ENCODE assay signal across 10 mouse cellular contexts in genomic region chr11:94243422-94244180, GRCm38 (mm10). TPM values are rescaled to one million over a fixed set of nuclear protein-coding genes. Genes with fewer than 3 reads are reported as not detected.
A peak's percentile ranks its signal among the peaks of the same experiment; 100 is the strongest.
DNase-seq lines count a peak whose midpoint lies in the region; ATAC-seq lines count a peak whose summit lies in the region.
"Had no signal": no experiment of that assay in that cellular context is flagged by ENCODE, and none has a peak within 500 bp of the region (broad histone marks: within the 10 kb centered on the region; RNA-seq: fewer than 3 reads in every experiment).

No protein-coding gene starts in this region.

- H3K4me3 ChIP-seq in liver, embryonic 12.5 days, result 0 out of 2 replicates have a peak overlapping the region, but pooled peaks have one; percentile 23
- H3K4me3 ChIP-seq in stomach, embryonic 16.5 days (replicated peaks; ENCODE audit: low read length), result peak overlapping the region; percentile 37; the same call in 1 of the 2 replicates

- peaks cover 23% of the 10 kb centered on the region for H3K4me1 ChIP-seq in liver, embryonic 12.5 days
- peaks cover 37% of the 10 kb centered on the region for H3K4me1 ChIP-seq in stomach, embryonic 16.5 days (ENCODE audit: control insufficient read depth, insufficient read depth, low read length)

- H3K27me3 ChIP-seq in liver, embryonic 12.5 days (replicated peaks), result peaks cover 64% of the 10 kb centered on the region
- no peaks in the 10 kb centered on the region for H3K27me3 ChIP-seq in stomach, embryonic 16.5 days (ENCODE audit: control insufficient read depth, insufficient read depth, low read length)

- H3K9ac ChIP-seq in liver, embryonic 12.5 days, result 0 out of 2 replicates have a peak overlapping the region, but pooled peaks have one; percentile 39
- peak overlapping the region; percentile 69 for H3K9ac ChIP-seq in stomach, embryonic 16.5 days (ENCODE audit: low read length)

- no peaks in the 10 kb centered on the region for H3K9me3 ChIP-seq in liver, embryonic 12.5 days (replicated peaks)
- no peaks in the 10 kb centered on the region for H3K9me3 ChIP-seq in stomach, embryonic 16.5 days (replicated peaks; ENCODE audit: control insufficient read depth, low read length)

- no peaks in the 10 kb centered on the region for H3K36me3 ChIP-seq in liver, embryonic 12.5 days
- H3K36me3 ChIP-seq in stomach, embryonic 16.5 days (ENCODE audit: control insufficient read depth, insufficient read depth, low read length), result no peaks in the 10 kb centered on the region

- H3K4me2 ChIP-seq in liver, embryonic 12.5 days, result peak overlapping the region; percentile 64
- peak overlapping the region; percentile 60 for H3K4me2 ChIP-seq in stomach, embryonic 16.5 days (ENCODE audit: low read depth, low read length)

- peak; percentile 41 for ATAC-seq in liver, embryonic 12.5 days
- ATAC-seq in stomach, embryonic 16.5 days (ENCODE audit: insufficient read depth, low FRiP score), result peak; percentile 39

- H3K27ac ChIP-seq in liver, embryonic 12.5 days, result no peak overlapping the region
- peak overlapping the region; percentile 72 for H3K27ac ChIP-seq in stomach, embryonic 16.5 days (ENCODE audit: low read length)

- 39% methylated on average over 15 of the region's 15 CpGs for WGBS in liver, embryonic 12.5 days (ENCODE audit: insufficient replicate concordance)
- WGBS in stomach, embryonic 16.5 days, result 33% methylated on average over 15 of the region's 15 CpGs

- DNase-seq in embryo, embryonic 10 days (ENCODE audit: low spot score), result peak; percentile 28
- DNase-seq in embryo, embryonic 11 days, result no peak
- peak; percentile 24 for DNase-seq in thymus, postnatal 0 days (ENCODE audit: low spot score)
- DNase-seq in thymus, postnatal 10 days (ENCODE audit: low spot score in 2 of 2), result no peak
- no peak for DNase-seq in cerebellum, adult 9-11 months
- DNase-seq in cerebellum, adult 11 months, result no peak

RNA-seq across cellular contexts. Expression of gene Wfikkn2, which starts 2.2 kb away (rescaled TPM):
- polyA plus RNA-seq in thymus, postnatal 0 days (2015; fragmentation: Nextera tagmentation; extraction: Ambion mirVana), result 17.5 and 19.5 TPM in 2 replicates
- 0.31 and 0.44 TPM in 2 replicates for polyA plus RNA-seq in liver, embryonic 12.5 days (2016; fragmentation: Nextera tagmentation; extraction: Ambion mirVana)
- 3.1 and 3.4 TPM in 2 replicates for polyA plus RNA-seq in stomach, embryonic 16.5 days (2015; fragmentation: Nextera tagmentation; extraction: Ambion mirVana)

RNA-seq across cellular contexts. Expression of gene Tob1, which starts 32.3 kb away (rescaled TPM):
- 21.6 and 23.9 TPM in 2 replicates for polyA plus RNA-seq in thymus, postnatal 0 days (2015; fragmentation: Nextera tagmentation; extraction: Ambion mirVana)
- 13.6 and 13.8 TPM in 2 replicates for polyA plus RNA-seq in liver, embryonic 12.5 days (2016; fragmentation: Nextera tagmentation; extraction: Ambion mirVana)
- polyA plus RNA-seq in stomach, embryonic 16.5 days (2015; fragmentation: Nextera tagmentation; extraction: Ambion mirVana), result 35.9 and 42.3 TPM in 2 replicates

RNA-seq across cellular contexts. Expression of gene Gm21885, which starts 38.1 kb away (rescaled TPM):
- polyA plus RNA-seq in thymus, postnatal 0 days (2015; fragmentation: Nextera tagmentation; extraction: Ambion mirVana), result not detected in 2 replicates
- polyA plus RNA-seq in liver, embryonic 12.5 days (2016; fragmentation: Nextera tagmentation; extraction: Ambion mirVana), result 0.29 TPM in 1 of 2 replicates, not detected in the other
- 8.9 and 9.9 TPM in 2 replicates for polyA plus RNA-seq in stomach, embryonic 16.5 days (2015; fragmentation: Nextera tagmentation; extraction: Ambion mirVana)
- polyA plus RNA-seq: cortical plate, adult 2 months; spleen, adult 2 months had no signal

Comparison
In these comparisons a context has a peak if more than half of its experiments do, and no peak if none do; other contexts are left out.
1. DNase-seq: peak in embryo, embryonic 10 days (single experiment) and thymus, postnatal 0 days (single experiment); none in embryo, embryonic 11 days (single experiment), thymus, postnatal 10 days (0 of 2), cerebellum, adult 9-11 months (single experiment) and cerebellum, adult 11 months (single experiment).